12 mouse cellular contexts compared by ENCODE assay signal in the genomic region with DNA sequence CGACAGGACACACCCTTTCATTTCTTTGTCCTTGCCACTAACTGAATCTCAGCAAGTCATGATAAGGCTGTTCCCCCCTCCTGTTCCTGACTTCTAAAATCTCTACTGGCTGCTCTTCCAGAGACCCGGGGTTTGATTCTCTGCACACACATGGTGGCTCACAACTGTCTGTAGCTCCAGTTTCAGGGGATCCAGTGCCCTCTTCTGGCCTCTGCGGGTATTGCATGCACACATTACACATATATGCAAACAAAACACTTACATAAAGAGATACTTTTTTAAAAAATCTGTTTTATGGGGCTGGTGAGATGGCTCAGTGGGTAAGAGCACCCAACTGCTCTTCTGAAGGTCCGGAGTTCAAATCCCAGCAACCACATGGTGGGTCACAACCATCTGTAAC.
A peak's percentile ranks its signal among the peaks of the same experiment; 100 is the strongest.
DNase-seq lines count a peak whose midpoint lies in the region; ATAC-seq and TF ChIP-seq lines count a peak whose summit lies in the region.
"Had no signal": no experiment of that assay in that cellular context is flagged by ENCODE, and none has a peak within 500 bp of the region (broad histone marks: within the 10 kb centered on the region; RNA-seq: fewer than 3 reads in every experiment).

No protein-coding gene starts in this region.

- H3K36me3 ChIP-seq in hindbrain, postnatal 0 days (ENCODE audit: insufficient read depth, low read length) = no peaks in the 10 kb centered on the region
- no peaks in the 10 kb centered on the region for H3K36me3 ChIP-seq in hindbrain, embryonic 14.5 days (replicated peaks; ENCODE audit: control insufficient read depth, insufficient read depth)
- H3K36me3 ChIP-seq in midbrain, postnatal 0 days (ENCODE audit: insufficient read depth, low read length) = no peaks in the 10 kb centered on the region
- no peaks in the 10 kb centered on the region for H3K36me3 ChIP-seq in midbrain, embryonic 13.5 days
- H3K36me3 ChIP-seq in splenic B cell, adult 2 months (ENCODE audit: control insufficient read depth, insufficient read depth, low read length, poor library complexity, severe bottlenecking) = no peaks in the 10 kb centered on the region
- H3K36me3 ChIP-seq: intestine, embryonic 15.5 days; neural tube, embryonic 12.5 days had no signal

- no peaks in the 10 kb centered on the region for H3K27me3 ChIP-seq in hindbrain, postnatal 0 days (ENCODE audit: insufficient read depth, low read length)
- no peaks in the 10 kb centered on the region for H3K27me3 ChIP-seq in hindbrain, embryonic 14.5 days (ENCODE audit: control insufficient read depth, insufficient read depth, low read length)
- H3K27me3 ChIP-seq in midbrain, postnatal 0 days (ENCODE audit: insufficient read depth, low read length) = no peaks in the 10 kb centered on the region
- no peaks in the 10 kb centered on the region for H3K27me3 ChIP-seq in midbrain, embryonic 13.5 days
- no peaks in the 10 kb centered on the region for H3K27me3 ChIP-seq in splenic B cell, adult 2 months (ENCODE audit: control insufficient read depth, insufficient read depth, low read length, poor library complexity, severe bottlenecking)
- H3K27me3 ChIP-seq: intestine, embryonic 15.5 days; neural tube, embryonic 12.5 days had no signal

- no peak overlapping the region for H3K4me3 ChIP-seq in hindbrain, postnatal 0 days (ENCODE audit: low read length)
- H3K4me3 ChIP-seq in hindbrain, embryonic 14.5 days (replicated peaks; ENCODE audit: low read length) = no peak overlapping the region
- no peak overlapping the region for H3K4me3 ChIP-seq in midbrain, postnatal 0 days (ENCODE audit: low read depth, low read length)
- H3K4me3 ChIP-seq in midbrain, embryonic 13.5 days (replicated peaks) = no peak overlapping the region
- H3K4me3 ChIP-seq: intestine, embryonic 15.5 days; neural tube, embryonic 12.5 days had no signal

- no peak for ATAC-seq in hindbrain, postnatal 0 days
- no peak for ATAC-seq in hindbrain, embryonic 14.5 days (ENCODE audit: low FRiP score)
- no peak for ATAC-seq in midbrain, postnatal 0 days (ENCODE audit: low FRiP score)
- ATAC-seq in midbrain, embryonic 13.5 days = no peak
- ATAC-seq: forebrain, embryonic 16.5 days; intestine, embryonic 15.5 days had no signal

- H3K9ac ChIP-seq in hindbrain, postnatal 0 days (replicated peaks; ENCODE audit: low read length) = no peak overlapping the region
- no peak overlapping the region for H3K9ac ChIP-seq in hindbrain, embryonic 14.5 days
- no peak overlapping the region for H3K9ac ChIP-seq in midbrain, postnatal 0 days (replicated peaks; ENCODE audit: low read length, poor library complexity, severe bottlenecking)
- H3K9ac ChIP-seq in midbrain, embryonic 13.5 days (replicated peaks) = no peak overlapping the region
- H3K9ac ChIP-seq: intestine, embryonic 15.5 days; neural tube, embryonic 12.5 days had no signal

- H3K4me2 ChIP-seq in hindbrain, postnatal 0 days (ENCODE audit: low read depth, low read length) = no peak overlapping the region
- H3K4me2 ChIP-seq in hindbrain, embryonic 14.5 days (replicated peaks) = no peak overlapping the region
- H3K4me2 ChIP-seq in midbrain, postnatal 0 days (ENCODE audit: low read depth, low read length, poor library complexity, severe bottlenecking) = no peak overlapping the region
- no peak overlapping the region for H3K4me2 ChIP-seq in midbrain, embryonic 13.5 days (replicated peaks)
- H3K4me2 ChIP-seq: intestine, embryonic 15.5 days; midbrain, embryonic 11.5 days; neural tube, embryonic 12.5 days had no signal

- H3K4me1 ChIP-seq in hindbrain, postnatal 0 days (ENCODE audit: insufficient read depth, low read length) = no peaks in the 10 kb centered on the region
- no peaks in the 10 kb centered on the region; the same call in 1 of the 2 replicates for H3K4me1 ChIP-seq in hindbrain, embryonic 14.5 days (replicated peaks; ENCODE audit: control insufficient read depth, insufficient read depth, low read length)
- H3K4me1 ChIP-seq in midbrain, postnatal 0 days (ENCODE audit: insufficient read depth, low read length) = no peaks in the 10 kb centered on the region
- peaks cover 12% of the 10 kb centered on the region for H3K4me1 ChIP-seq in midbrain, embryonic 13.5 days (replicated peaks)

- peak; percentile 45 for TF ChIP-seq CTCF in hindbrain, postnatal 0 days (IDR thresholded peaks at IDR 0.05; ENCODE audit: low read depth)
- TF ChIP-seq CTCF in midbrain, postnatal 0 days (IDR thresholded peaks at IDR 0.05) = peak; percentile 47

- 93% methylated on average over 4 of the region's 4 CpGs for WGBS in hindbrain, postnatal 0 days
- WGBS in hindbrain, embryonic 14.5 days = 92% methylated on average over 4 of the region's 4 CpGs
- WGBS in midbrain, postnatal 0 days = 95% methylated on average over 4 of the region's 4 CpGs
- WGBS in midbrain, embryonic 13.5 days = 92% methylated on average over 4 of the region's 4 CpGs

- no peak overlapping the region for H3K27ac ChIP-seq in hindbrain, postnatal 0 days
- H3K27ac ChIP-seq in hindbrain, embryonic 14.5 days = no peak overlapping the region
- H3K27ac ChIP-seq in midbrain, postnatal 0 days (ENCODE audit: low read depth, low read length) = no peak overlapping the region
- H3K27ac ChIP-seq in midbrain, embryonic 13.5 days = no peak overlapping the region
- H3K27ac ChIP-seq: intestine, embryonic 15.5 days; neural tube, embryonic 12.5 days had no signal

- no peaks in the 10 kb centered on the region for H3K9me3 ChIP-seq in hindbrain, postnatal 0 days (ENCODE audit: low read length)
- no peaks in the 10 kb centered on the region for H3K9me3 ChIP-seq in hindbrain, embryonic 14.5 days (ENCODE audit: control insufficient read depth, low read length)
- no peaks in the 10 kb centered on the region for H3K9me3 ChIP-seq in midbrain, postnatal 0 days (ENCODE audit: low read length)
- no peaks in the 10 kb centered on the region; the same call in 1 of the 2 replicates for H3K9me3 ChIP-seq in midbrain, embryonic 13.5 days
- H3K9me3 ChIP-seq: intestine, embryonic 15.5 days; neural tube, embryonic 12.5 days had no signal

- DNase-seq in hindbrain, postnatal 0 days (ENCODE audit: low spot score) = no peak
- no peak for DNase-seq in hindbrain, embryonic 14.5 days (ENCODE audit: low spot score)
- no peak for DNase-seq in midbrain, postnatal 0 days (ENCODE audit: low spot score)
- peak; percentile 44 for DNase-seq in NIH3T3 (ENCODE audit: low read depth)
- peak; percentile 23 for DNase-seq in splenic B cell, adult 2 months (ENCODE audit: low read depth, low spot score)
- DNase-seq in ovary, adult 18-20 months (ENCODE audit: low spot score) = no peak
- no peak for DNase-seq in cerebellum, postnatal 10 days

Comparison
In these comparisons a context has a peak if more than half of its experiments do, and no peak if none do; other contexts are left out.
1. DNase-seq: peak in NIH3T3 (single experiment) and splenic B cell, adult 2 months (single experiment); none in hindbrain, postnatal 0 days (single experiment), hindbrain, embryonic 14.5 days (single experiment), midbrain, postnatal 0 days (single experiment), ovary, adult 18-20 months (single experiment) and cerebellum, postnatal 10 days (0 of 2).